Mouse (Mus musculus) G1E-ER4 (cell line): ENCODE results near the gene Sppl2b. TPM values are rescaled to one million over a fixed set of nuclear protein-coding genes. Genes with fewer than 3 reads are reported as not detected.

ENCODE experiments used
- GATA1 ChIP-seq: IDR thresholded peaks from one replicate; pipeline ENCODE4 v1.8.0; 2012; ENCODE audit warnings: low read length, inconsistent platforms
- polyA plus RNA-seq: library from polyadenylated mRNA; stranded (reverse); fragments of >175 nt; gene quantifications from 2 replicates; pipeline ENCODE4 v1.2.3, GENCODE M21; 2012

The Sppl2b gene
- polyA plus RNA-seq, 1 experiment, result 130 TPM

GRCm38 (mm10) chr10:80821991-80822390 lies 33.1 kb upstream of the Sppl2b start:
- no peak for TF ChIP-seq GATA1

- no peak for TF ChIP-seq GATA1
These were observed 32.5 kb upstream of the Sppl2b start for GRCm38 (mm10) chr10:80822528-80822927.

DNA sequence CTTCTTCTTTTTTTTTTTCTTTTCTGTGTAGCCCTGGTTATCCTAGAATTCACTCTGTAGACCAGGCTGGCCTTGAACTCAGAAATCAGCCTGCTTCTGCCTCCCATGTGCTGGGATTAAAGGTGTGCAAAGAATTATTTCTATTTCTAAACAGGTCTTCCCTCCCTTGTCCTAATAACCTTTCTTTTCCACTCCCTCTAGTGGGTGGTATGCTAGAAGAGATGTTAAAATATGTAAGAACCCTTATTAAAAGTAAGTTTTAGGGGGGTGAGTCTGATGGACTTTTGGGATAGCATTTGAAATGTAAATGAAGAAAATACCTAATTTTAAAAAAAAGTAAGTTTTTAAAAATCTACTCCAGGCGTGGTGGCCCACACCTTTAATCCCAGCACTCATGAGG lies 31.8 kb upstream of the Sppl2b start:
- no peak for TF ChIP-seq GATA1

- no peak for TF ChIP-seq GATA1
These were observed 31.0 kb upstream of the Sppl2b start for GRCm38 (mm10) chr10:80823847-80824643.

DNA sequence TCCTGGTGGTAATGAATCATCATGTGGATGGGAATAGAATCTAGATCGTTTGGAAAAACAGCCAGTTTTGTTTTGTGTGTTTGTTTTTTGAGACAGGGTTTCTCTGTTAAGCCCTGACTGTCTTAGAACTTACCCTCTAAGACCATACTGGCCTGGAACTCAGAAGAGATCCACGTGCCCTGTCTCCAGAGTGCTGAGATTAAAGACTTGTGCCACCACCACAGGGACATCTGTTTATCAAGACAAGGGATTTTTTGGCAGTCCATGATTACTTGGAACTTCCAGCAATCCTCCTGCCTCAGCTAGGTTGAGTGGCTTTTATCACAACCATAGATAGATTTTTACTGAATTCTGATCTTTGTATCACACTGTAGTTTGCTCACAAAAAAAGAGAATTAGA lies 30.2 kb upstream of the Sppl2b start:
- TF ChIP-seq GATA1, result no peak

- TF ChIP-seq GATA1, result no peak
These were observed 28.7 kb upstream of the Sppl2b start, which contains the start of gene Oaz1 for GRCm38 (mm10) chr10:80826151-80827062. TSS of gene Oaz1 (plus strand) at chr10:80826656.

- TF ChIP-seq GATA1, result no peak
These were observed 27.8 kb upstream of the Sppl2b start for GRCm38 (mm10) chr10:80827063-80827869.

DNA sequence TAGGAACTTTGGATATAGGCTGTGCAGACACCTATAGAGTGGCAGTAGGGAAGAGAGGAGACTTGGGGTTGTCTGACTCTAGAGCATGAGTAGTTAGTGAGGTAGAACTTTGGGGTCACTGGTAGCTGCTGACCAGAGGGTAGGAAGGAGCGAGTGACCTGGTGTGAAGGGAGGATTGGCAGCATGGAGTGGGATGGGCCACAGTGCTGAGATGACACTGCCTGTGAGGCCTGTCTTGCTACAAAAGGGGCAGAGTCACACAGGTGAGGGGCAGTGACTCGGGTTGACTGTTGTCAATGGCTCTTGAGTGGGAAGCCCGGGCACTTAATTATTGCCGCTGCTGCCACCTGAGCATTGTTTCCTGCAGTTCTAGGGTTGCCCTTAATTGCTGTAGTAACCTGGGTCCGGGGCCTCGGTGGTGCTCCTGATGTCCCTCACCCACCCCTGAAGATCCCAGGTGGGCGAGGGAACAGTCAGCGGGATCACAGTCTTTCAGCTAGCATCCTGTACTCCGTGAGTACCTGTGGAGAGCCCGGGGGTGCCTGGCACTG lies 27.1 kb upstream of the Sppl2b start:
- no peak for TF ChIP-seq GATA1

GRCm38 (mm10) chr10:80829359-80830278 lies 25.5 kb upstream of the Sppl2b start:
- no peak for TF ChIP-seq GATA1

DNA sequence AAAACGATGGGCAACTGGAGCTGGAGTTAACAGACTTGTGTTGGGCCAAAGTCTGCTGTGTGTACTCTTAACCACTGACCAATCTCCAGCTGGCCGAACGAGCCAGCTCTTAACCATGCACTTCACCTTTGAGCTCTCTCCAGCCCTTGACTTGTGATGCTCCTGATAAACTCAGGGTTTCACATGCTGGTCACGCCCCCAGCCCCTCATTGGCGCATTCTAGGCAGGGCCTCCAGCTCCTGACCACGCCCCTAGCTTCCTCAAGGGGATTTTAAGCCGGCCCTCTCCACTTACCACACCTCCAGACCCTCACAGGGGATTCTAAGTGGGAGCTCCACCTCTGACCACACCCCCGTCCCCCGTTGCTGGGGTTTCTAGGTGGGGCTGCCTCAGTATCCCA lies 23.9 kb upstream of the Sppl2b start:
- no peak for TF ChIP-seq GATA1

DNA sequence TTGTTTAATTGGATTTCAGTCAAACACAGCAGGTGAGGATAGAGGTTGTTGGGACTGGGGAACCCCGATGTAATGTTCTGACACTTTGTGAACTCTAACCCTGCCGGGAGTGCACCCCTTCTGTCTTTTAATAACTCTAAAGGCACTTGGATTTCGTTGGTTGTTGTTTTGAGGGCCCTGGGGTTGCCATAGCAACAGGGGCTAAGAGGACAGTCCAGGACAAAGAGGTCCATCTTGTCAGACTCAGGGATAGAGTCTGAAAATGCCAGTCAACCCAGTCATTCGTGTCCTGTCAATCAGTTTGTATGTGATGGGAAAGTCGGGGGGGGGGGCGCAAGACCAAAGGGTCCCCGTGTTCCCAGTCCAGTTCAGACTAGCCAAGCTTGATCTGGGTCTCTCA lies 22.3 kb upstream of the Sppl2b start:
- TF ChIP-seq GATA1, result no peak

DNA sequence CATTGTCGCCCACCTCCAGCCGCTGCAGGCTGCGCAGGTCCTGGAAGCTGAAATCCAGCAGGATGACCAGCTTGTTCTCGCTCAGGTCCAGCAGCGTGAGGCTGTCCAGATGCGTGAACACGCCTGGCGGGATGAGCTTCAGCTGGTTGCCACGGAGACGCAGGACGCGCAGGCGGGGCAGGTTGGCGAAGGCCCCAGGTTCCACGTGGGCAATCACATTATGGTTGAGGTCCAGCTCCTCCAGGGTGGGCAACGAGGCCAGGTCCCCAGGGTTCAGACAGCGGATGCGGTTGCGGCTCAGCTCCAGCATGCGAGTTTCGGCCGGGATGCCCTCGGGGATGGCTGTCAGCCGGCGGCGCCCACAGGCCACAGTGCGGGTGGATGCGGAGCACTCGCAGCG lies 19.5 kb upstream of the Sppl2b start:
- no peak for TF ChIP-seq GATA1

DNA sequence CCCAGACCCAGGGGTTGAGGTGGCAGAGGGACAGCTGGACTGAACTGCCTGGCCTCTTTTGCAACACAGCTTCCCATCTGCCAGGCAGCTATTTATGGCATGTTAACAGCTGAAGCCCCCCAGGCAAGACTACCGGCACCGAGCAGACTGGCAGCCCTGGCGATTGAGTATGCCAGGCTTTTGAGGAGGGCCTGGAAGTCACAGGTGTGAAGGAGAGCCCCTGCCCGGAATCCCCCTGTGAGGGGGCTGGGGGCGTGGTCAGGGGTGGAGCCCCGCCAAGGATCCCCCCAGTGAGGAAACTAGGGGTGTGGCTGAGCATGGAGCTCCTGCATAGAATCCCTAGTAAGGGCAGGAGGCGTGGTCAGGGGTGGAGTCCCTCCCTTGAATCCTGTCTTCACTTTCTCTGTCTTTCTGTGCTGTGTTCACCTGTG lies 18.1 kb upstream of the Sppl2b start:
- TF ChIP-seq GATA1, result no peak

DNA sequence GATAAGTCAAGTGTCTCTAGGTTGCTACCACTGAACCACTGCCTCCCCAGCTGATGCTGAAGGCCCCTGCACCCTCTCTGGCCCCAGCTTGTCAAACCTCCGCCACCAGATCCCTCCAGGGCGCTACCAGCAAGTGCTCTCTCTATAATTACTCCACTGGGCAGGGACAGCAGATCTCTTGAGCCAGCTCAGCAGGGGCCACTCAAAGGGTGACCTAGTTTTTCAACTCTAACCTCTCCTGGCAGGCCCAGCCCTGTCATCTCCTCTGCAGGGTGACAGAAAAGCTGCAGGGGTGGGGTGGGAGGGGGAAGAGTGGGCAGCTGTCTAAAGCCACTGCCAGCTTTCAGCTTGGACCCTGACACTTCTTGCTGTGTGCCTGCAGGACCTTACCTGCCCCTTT lies 17.2 kb upstream of the Sppl2b start:
- no peak for TF ChIP-seq GATA1

DNA sequence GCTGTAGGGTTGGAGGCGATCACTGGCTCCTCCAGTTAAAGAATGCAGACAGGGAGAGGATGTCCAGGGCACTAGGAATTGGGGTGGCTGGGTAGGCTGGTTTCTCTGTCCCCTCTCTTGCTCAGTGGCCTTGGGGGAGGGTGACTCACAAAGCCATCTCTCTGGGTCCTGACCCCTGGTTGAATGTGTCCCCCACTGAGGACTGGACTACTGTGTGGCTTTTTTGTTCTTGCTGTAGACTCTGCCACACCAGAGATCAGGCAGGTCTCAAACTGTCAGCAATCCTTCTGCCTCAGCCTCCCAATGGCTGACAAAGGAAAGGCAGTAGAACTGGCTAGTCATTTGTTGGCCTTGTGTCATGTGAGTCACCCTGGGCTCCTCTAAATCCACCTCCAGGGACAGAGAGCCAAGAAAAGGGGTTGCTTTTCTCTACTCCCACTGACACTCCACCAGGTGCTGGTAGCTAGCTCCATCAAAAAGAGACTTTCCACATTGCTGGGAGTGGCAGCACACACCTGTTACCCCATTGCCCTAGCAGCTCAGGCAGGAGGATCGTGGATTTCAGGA lies 16.6 kb upstream of the Sppl2b start:
- no peak for TF ChIP-seq GATA1
